Mouse (Mus musculus) MEL (cell line): ENCODE data around the gene Rims1. TPM values are rescaled to one million over a fixed set of nuclear protein-coding genes. Genes with fewer than 3 reads are reported as not detected.

Experiments
- DNase-seq: peaks from one replicate; pipeline ENCODE4 v3.0.0; 2011; ENCODE audit warnings: low read depth, low spot score
- H3K27ac ChIP-seq: 2 replicates; pipeline ENCODE4 v1.5.1; 2012; ENCODE audit warnings: low read depth, mild to moderate bottlenecking, control low read depth, low read length, moderate library complexity; ENCODE audit not compliant: control insufficient read depth
- H3K27me3 ChIP-seq, 2 experiments: fragments of 150-350 bp in 1 of 2; sonication (generic) in 1 of 2; 2 replicates each; pipeline ENCODE4 v1.6.1; 2012; ENCODE audit warnings: low read length in 2 of 2, mild to moderate bottlenecking in 2 of 2, improper control_type of control experiment in 1 of 2, moderate library complexity in 1 of 2; ENCODE audit not compliant: insufficient read depth in 2 of 2, control insufficient read depth in 1 of 2
- H3K36me3 ChIP-seq, 2 experiments: 2 replicates each; pipeline ENCODE4 v1.6.1; 2012 to 2014; ENCODE audit warnings: low read length in 2 of 2, improper control_type of control experiment in 1 of 2, inconsistent platforms in 1 of 2, mild to moderate bottlenecking in 1 of 2; ENCODE audit not compliant: insufficient read depth in 2 of 2, control insufficient read depth in 1 of 2
- H3K4me1 ChIP-seq, 2 experiments: fragments of 150-350 bp in 1 of 2; sonication (generic) in 1 of 2; 2 replicates each; pipeline ENCODE4 v1.6.1; 2012; ENCODE audit warnings: low read length in 2 of 2, improper control_type of control experiment in 1 of 2, mild to moderate bottlenecking in 1 of 2; ENCODE audit not compliant: insufficient read depth in 2 of 2, control insufficient read depth in 1 of 2
- H3K4me3 ChIP-seq, 2 experiments: fragments of 150-350 bp in 1 of 2; sonication (generic) in 1 of 2; 2 replicates each; pipeline ENCODE4 v1.5.1; 2012; ENCODE audit warnings: low read depth in 2 of 2, low read length in 2 of 2, mild to moderate bottlenecking in 2 of 2, moderate library complexity in 2 of 2, control low read depth in 1 of 2, improper control_type of control experiment in 1 of 2; ENCODE audit not compliant: control insufficient read depth in 1 of 2, insufficient read depth in 1 of 2
- H3K79me2 ChIP-seq: 2 replicates; pipeline ENCODE4 v1.6.1; 2012; ENCODE audit warnings: mild to moderate bottlenecking, low read length, moderate library complexity; ENCODE audit not compliant: control insufficient read depth, poor library complexity, insufficient read depth
- H3K9ac ChIP-seq: 2 replicates; pipeline ENCODE4 v1.6.1; 2012; ENCODE audit warnings: low read depth, mild to moderate bottlenecking, control low read depth, low read length, moderate library complexity; ENCODE audit not compliant: control insufficient read depth, poor library complexity, severe bottlenecking
- H3K9me3 ChIP-seq: fragments of 150-350 bp; sonication (generic); replicated peaks from 2 replicates; pipeline ENCODE4 v1.6.1; 2012; ENCODE audit warnings: mild to moderate bottlenecking, low read length, improper control_type of control experiment, moderate library complexity; ENCODE audit not compliant: insufficient read depth
- BHLHE40 ChIP-seq: IDR thresholded peaks from 2 replicates; pipeline ENCODE4 v1.6.1; 2012; ENCODE audit warnings: low read depth, mild to moderate bottlenecking, inconsistent platforms, low read length, improper control_type of control experiment, borderline replicate concordance
- CHD1 ChIP-seq: IDR thresholded peaks from 2 replicates; pipeline ENCODE4 v1.6.1; 2012; ENCODE audit warnings: low read depth, mild to moderate bottlenecking, inconsistent platforms, low read length, improper control_type of control experiment
- CHD2 ChIP-seq: IDR thresholded peaks from 2 replicates; pipeline ENCODE4 v1.6.1; 2011; ENCODE audit warnings: low read length, improper control_type of control experiment
- CTCF ChIP-seq, 3 experiments: IDR thresholded peaks in 2 of 3; conservative IDR thresholded peaks in 1 of 3; 2 replicates each; pipeline ENCODE4 v1.5.1; 2011 to 2012; ENCODE audit warnings: low read length in 3 of 3, low read depth in 2 of 3, mild to moderate bottlenecking in 2 of 3, improper control_type of control experiment in 1 of 3, inconsistent platforms in 1 of 3, mixed read lengths in 1 of 3, moderate library complexity in 1 of 3; ENCODE audit not compliant: control insufficient read depth in 1 of 3, insufficient read depth in 1 of 3, poor library complexity in 1 of 3, severe bottlenecking in 1 of 3
- E2F4 ChIP-seq: IDR thresholded peaks from 2 replicates; pipeline ENCODE4 v1.6.1; 2011; ENCODE audit warnings: low read depth, low read length, improper control_type of control experiment, borderline replicate concordance
- ELF1 ChIP-seq: IDR thresholded peaks from 2 replicates; pipeline ENCODE4 v1.6.1; 2014; ENCODE audit warnings: low read depth, mild to moderate bottlenecking, inconsistent platforms, low read length, improper control_type of control experiment, moderate library complexity
- GABPA ChIP-seq: IDR thresholded peaks from 2 replicates; pipeline ENCODE4 v1.6.1; 2012; ENCODE audit warnings: low read depth, mild to moderate bottlenecking, inconsistent platforms, low read length, improper control_type of control experiment, moderate library complexity
- GATA1 ChIP-seq: IDR thresholded peaks from 2 replicates; pipeline ENCODE4 v1.6.1; 2011; ENCODE audit warnings: low read depth, low read length, improper control_type of control experiment
- HCFC1 ChIP-seq: IDR thresholded peaks from 2 replicates; pipeline ENCODE4 v1.6.1; 2012; ENCODE audit warnings: low read depth, mild to moderate bottlenecking, inconsistent platforms, low read length, improper control_type of control experiment, moderate library complexity
- KAT2A ChIP-seq: conservative IDR thresholded peaks from 2 replicates; pipeline ENCODE4 v1.6.1; 2012; ENCODE audit warnings: low read depth, low read length, improper control_type of control experiment, inconsistent platforms
- MAFK ChIP-seq: IDR thresholded peaks from 2 replicates; pipeline ENCODE4 v1.6.1; 2011; ENCODE audit warnings: low read depth, mild to moderate bottlenecking, low read length, improper control_type of control experiment, borderline replicate concordance
- MAX ChIP-seq: IDR thresholded peaks from 2 replicates; pipeline ENCODE4 v1.6.1; 2011; ENCODE audit warnings: low read length, improper control_type of control experiment
- MEF2A ChIP-seq: IDR thresholded peaks from 2 replicates; pipeline ENCODE4 v1.6.1; 2014; ENCODE audit warnings: low read depth, mild to moderate bottlenecking, inconsistent platforms, low read length, improper control_type of control experiment; ENCODE audit not compliant: poor library complexity, insufficient replicate concordance, severe bottlenecking; ENCODE audit errors: extremely low read depth
- MXI1 ChIP-seq: IDR thresholded peaks from 2 replicates; pipeline ENCODE4 v1.6.1; 2011; ENCODE audit warnings: mild to moderate bottlenecking, low read depth, low read length, improper control_type of control experiment
- NELFE ChIP-seq: IDR thresholded peaks from 2 replicates; pipeline ENCODE4 v1.6.1; 2011; ENCODE audit warnings: low read depth, low read length, improper control_type of control experiment
- POLR2AphosphoS2 ChIP-seq: IDR thresholded peaks from 2 replicates; pipeline ENCODE4 v1.6.1; 2011; ENCODE audit warnings: low read length, improper control_type of control experiment
- POLR2AphosphoS5 ChIP-seq: IDR thresholded peaks from 2 replicates; pipeline ENCODE4 v1.6.1; 2012; ENCODE audit warnings: low read depth, borderline replicate concordance, mild to moderate bottlenecking, inconsistent platforms, low read length, moderate library complexity, mixed read lengths
- RCOR1 ChIP-seq: IDR thresholded peaks from 2 replicates; pipeline ENCODE4 v1.6.1; 2012; ENCODE audit warnings: low read depth, mild to moderate bottlenecking, inconsistent platforms, low read length, improper control_type of control experiment
- SMC3 ChIP-seq: IDR thresholded peaks from 2 replicates; pipeline ENCODE4 v1.6.1; 2011; ENCODE audit warnings: low read depth, low read length, improper control_type of control experiment
- TAL1 ChIP-seq: IDR thresholded peaks from 2 replicates; pipeline ENCODE4 v1.6.1; 2012; ENCODE audit warnings: mild to moderate bottlenecking, inconsistent platforms, low read length, moderate library complexity, mixed read lengths
- TBP ChIP-seq: IDR thresholded peaks from 2 replicates; pipeline ENCODE4 v1.8.0; 2011; ENCODE audit warnings: low read depth, low read length, improper control_type of control experiment
- USF1 ChIP-seq: IDR thresholded peaks from 2 replicates; pipeline ENCODE4 v1.6.1; 2014; ENCODE audit warnings: low read depth, mild to moderate bottlenecking, inconsistent platforms, low read length, improper control_type of control experiment, moderate library complexity
- ZC3H11A ChIP-seq: IDR thresholded peaks from 2 replicates; pipeline ENCODE4 v1.6.1; 2012; ENCODE audit warnings: low read depth, mild to moderate bottlenecking, inconsistent platforms, low read length, improper control_type of control experiment
- ZKSCAN1 ChIP-seq: IDR thresholded peaks from 2 replicates; pipeline ENCODE4 v1.6.1; 2012; ENCODE audit warnings: low read depth, mild to moderate bottlenecking, inconsistent platforms, low read length, improper control_type of control experiment, moderate library complexity
- ZNF384 ChIP-seq: IDR thresholded peaks from 2 replicates; pipeline ENCODE4 v1.6.1; 2012; ENCODE audit warnings: low read depth, mild to moderate bottlenecking, inconsistent platforms, low read length, improper control_type of control experiment
- polyA plus RNA-seq, 2 experiments: library from polyadenylated mRNA; stranded (reverse) in 1 of 2; unstranded in 1 of 2; fragments of >175 nt in 1 of 2; fragments of >200 nt in 1 of 2; gene quantifications; 2 replicates each; pipeline versions ENCODE4 v1.2.1 to v1.2.4; 2012; ENCODE audit warnings: low replicate concordance in 2 of 2, low read depth in 1 of 2; ENCODE audit not compliant: insufficient read length in 2 of 2, insufficient read depth in 1 of 2, missing spikeins in 1 of 2
- total RNA-seq: library from RNA; depleted of rRNA; stranded (reverse); fragments of 300-350 nt; gene quantifications from 2 replicates; pipeline ENCODE4 v1.2.3, GENCODE M21; 2012

Rims1 gene
- total and polyA plus RNA-seq, 3 experiments = 0.31 TPM; not detected in 2

GRCm38 (mm10) chr1:22631991-22632390, 173.8 kb downstream of the Rims1 start:
- no peaks in the 10 kb centered on the region for H3K4me1 ChIP-seq
- H3K9ac ChIP-seq = no peak overlapping the region
- H3K36me3 ChIP-seq = no peaks in the 10 kb centered on the region
- TF ChIP-seq POLR2AphosphoS5 = no peak
- no peak for TF ChIP-seq MEF2A
- no peak for TF ChIP-seq RCOR1
- no peak for TF ChIP-seq MAX
- no peak for TF ChIP-seq KAT2A
- TF ChIP-seq BHLHE40 = no peak
- TF ChIP-seq TBP = no peak
- TF ChIP-seq HCFC1 = no peak
- no peak for TF ChIP-seq MAFK
- no peak for TF ChIP-seq TAL1
- no peak for TF ChIP-seq POLR2AphosphoS2
- no peak for TF ChIP-seq ELF1
- no peak for TF ChIP-seq GABPA
- TF ChIP-seq CHD2 = no peak
- TF ChIP-seq NELFE = no peak
- no peak for TF ChIP-seq USF1
- no peak for TF ChIP-seq ZKSCAN1
- no peak for TF ChIP-seq E2F4
- TF ChIP-seq MXI1 = no peak
- no peak overlapping the region for H3K27ac ChIP-seq
- no peaks in the 10 kb centered on the region for H3K79me2 ChIP-seq
- H3K27me3 ChIP-seq = no peaks in the 10 kb centered on the region
- no peaks in the 10 kb centered on the region for H3K9me3 ChIP-seq
- H3K4me3 ChIP-seq = no peak overlapping the region
- DNase-seq = no peak

DNA sequence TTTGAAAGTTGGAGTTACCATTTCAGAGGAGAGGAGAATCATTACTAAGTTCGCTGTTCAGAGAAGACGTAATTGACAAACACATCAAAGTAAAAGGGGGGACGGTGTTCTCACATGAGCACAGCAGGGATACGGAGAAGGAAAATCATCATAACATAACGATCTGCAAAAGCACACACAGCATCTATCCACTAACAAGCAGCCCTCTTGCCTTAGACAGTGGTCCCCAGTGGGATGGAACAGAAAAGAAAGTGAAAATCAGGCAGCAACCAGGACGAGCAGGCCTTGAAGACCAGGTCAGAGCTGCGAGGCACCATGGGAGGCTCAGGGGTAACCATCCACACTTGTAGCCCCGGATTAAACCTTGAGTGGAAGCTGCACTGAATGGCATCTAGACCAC, 176.8 kb downstream of the Rims1 start:
- no peak overlapping the region for H3K27ac ChIP-seq
- H3K9me3 ChIP-seq = no peaks in the 10 kb centered on the region
- no peaks in the 10 kb centered on the region for H3K79me2 ChIP-seq
- no peaks in the 10 kb centered on the region for H3K36me3 ChIP-seq
- no peak for DNase-seq
- H3K9ac ChIP-seq = no peak overlapping the region
- H3K27me3 ChIP-seq = no peaks in the 10 kb centered on the region
- TF ChIP-seq ZKSCAN1 (no peak), SMC3 (no peak), ZNF384 (no peak), CHD1 (no peak), MXI1 (no peak), CTCF (IDR thresholded peaks at IDR 0.05 in 2 of 3, conservative IDR thresholded peaks at IDR 0.05 in 1 of 3; ENCODE audit: control insufficient read depth in 1 of 3, insufficient read depth in 1 of 3, low read depth in 2 of 3, low read length in 3 of 3, poor library complexity in 1 of 3, severe bottlenecking in 1 of 3) (no peak), KAT2A (no peak), MEF2A (no peak), ZC3H11A (no peak), GATA1 (no peak)
- no peak overlapping the region for H3K4me3 ChIP-seq
- H3K4me1 ChIP-seq = no peaks in the 10 kb centered on the region
